Mouse (Mus musculus) lung, adult 2 months (tissue): ENCODE data around the gene Lat2. TPM values are rescaled to one million over a fixed set of nuclear protein-coding genes. Genes with fewer than 3 reads are reported as not detected.
A peak's percentile ranks its signal among the peaks of the same experiment; 100 is the strongest.
"Not testable (repeated sequence)": the region's sequence is repeated elsewhere in the genome, so short reads cannot be mapped to it uniquely, and the experiment has no call there.

Experiments used
- DNase-seq: peaks from one replicate; pipeline ENCODE4 v3.0.0; 2022
- H3K4me1 ChIP-seq: fragments of 200-500 bp; 2 replicates; pipeline ENCODE4 v1.6.1; 2011; ENCODE audit warnings: low read length; ENCODE audit not compliant: control insufficient read depth, insufficient read depth
- H3K4me3 ChIP-seq: fragments of 200-500 bp; replicated peaks from 2 replicates; pipeline ENCODE3; 2011; ENCODE audit warnings: low read depth, mild to moderate bottlenecking, control low read depth, low read length; ENCODE audit errors: extremely low read depth
- CTCF ChIP-seq: fragments of 200-500 bp; IDR thresholded peaks from 2 replicates; pipeline ENCODE4 v1.5.1; 2011; ENCODE audit warnings: mild to moderate bottlenecking, low read length, control low read depth; ENCODE audit not compliant: insufficient read depth
- POLR2A ChIP-seq: fragments of 200-500 bp; IDR thresholded peaks from 2 replicates; pipeline ENCODE4 v1.6.1; 2011; ENCODE audit warnings: low read depth, mild to moderate bottlenecking, control low read depth, low read length, borderline replicate concordance; ENCODE audit errors: extremely low read depth
- WGBS: fragments of 180-500 bp; shearing (Covaris S2); methylation state at CpG from one replicate; pipeline ENCODE4 v1.1.7; 2018; 5-methylcytosine and 5-hydroxymethylcytosine counted together
- polyA plus RNA-seq: library from polyadenylated mRNA; depleted of rRNA; stranded (reverse); fragments of >200 nt; gene quantifications from 2 replicates; pipeline ENCODE4 v1.2.3, GENCODE M21; 2012; rRNA removed

The Lat2 gene
- 8.0 and 8.4 TPM in 2 replicates for polyA plus RNA-seq

DNA sequence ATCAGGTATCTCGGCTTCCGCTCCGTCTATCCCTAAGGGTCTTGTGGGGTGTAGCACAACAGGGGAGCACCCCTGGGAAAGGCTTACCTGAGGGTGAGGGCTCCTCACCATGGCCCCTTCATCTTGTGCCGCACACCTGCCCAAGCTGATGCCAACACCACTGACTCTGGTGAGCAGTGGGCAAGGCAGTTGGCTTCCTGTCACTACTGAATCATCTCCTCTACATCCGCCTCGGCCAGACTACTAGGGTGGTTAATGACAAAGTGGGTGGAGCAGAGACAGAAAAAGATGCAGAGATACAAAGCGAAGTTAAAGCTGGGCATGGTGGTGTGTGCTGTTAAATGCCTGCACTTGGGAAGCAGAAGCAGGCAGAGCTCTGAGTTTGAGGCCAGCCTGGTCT is at the start of gene Lat2:
Lat2 (minus strand) TSS at position 224 of the 400 bp plus-strand sequence.
- 66% methylated on average over 7 of the region's 7 CpGs for WGBS
- TF ChIP-seq CTCF, result no peak
- no peak for TF ChIP-seq POLR2A
- Histone ChIP-seq H3K4me1 (no peaks in the 10 kb centered on the region), H3K4me3 (no peak within 1 kb of the TSS)
- no peak for DNase-seq

GRCm38 (mm10) chr5:134656708-134657107 is 41.9 kb upstream of the Lat2 start:
- no peak for TF ChIP-seq CTCF
- WGBS, result 87% methylated on average over 4 of the region's 4 CpGs
- DNase-seq, result no peak
- Histone ChIP-seq H3K4me1 (peaks cover 2% of the 10 kb centered on the region; the same call in 1 of the 2 replicates), H3K4me3 (no peak overlapping the region)

GRCm38 (mm10) chr5:134652015-134652414 is 37.2 kb upstream of the Lat2 start:
- DNase-seq, result peak; percentile 72
- no peak for TF ChIP-seq POLR2A
- TF ChIP-seq CTCF, result no peak
- Histone ChIP-seq H3K4me1 (peaks cover 6% of the 10 kb centered on the region; the same call in 1 of the 2 replicates), H3K4me3 (no peak overlapping the region)
- 20% methylated on average over 7 of the region's 7 CpGs for WGBS

- DNase-seq, result peak; percentile 65
Measured at GRCm38 (mm10) chr5:134650926-134651325, 36.1 kb upstream of the Lat2 start.

DNA sequence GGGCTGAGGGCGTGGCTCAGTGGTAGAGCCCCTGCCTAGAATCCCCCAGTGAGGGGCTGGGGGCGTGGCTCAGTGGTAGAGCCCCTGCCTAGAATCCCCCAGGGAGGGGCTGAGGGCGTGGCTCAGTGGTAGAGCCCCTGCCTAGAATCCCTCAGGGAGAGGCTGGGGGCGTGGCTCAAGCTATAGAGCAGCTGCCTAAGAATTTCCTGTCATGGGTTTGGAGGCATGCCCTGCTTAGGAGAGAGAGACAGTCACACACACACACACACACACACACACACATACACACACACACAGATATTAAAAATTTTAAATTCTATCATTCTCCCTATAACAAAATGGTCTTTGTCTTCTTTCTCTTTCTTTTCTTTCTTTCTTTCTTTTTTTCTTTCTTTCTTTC is 34.2 kb upstream of the Lat2 start:
- peaks cover 15% of the 10 kb centered on the region for H3K4me1 ChIP-seq
- not testable (repeated sequence) for H3K4me3 ChIP-seq, DNase-seq
- 70% methylated on average over 4 of the region's 4 CpGs for WGBS

More at GRCm38 (mm10) chr5:134650926-134651325, 36.1 kb upstream of the Lat2 start:
- TF ChIP-seq POLR2A (no peak), CTCF (peak; percentile 76)
- 45% methylated on average over 5 of the region's 5 CpGs for WGBS
- Histone ChIP-seq H3K4me3 (no peak overlapping the region), H3K4me1 (peaks cover 6% of the 10 kb centered on the region; the same call in 1 of the 2 replicates)

DNA sequence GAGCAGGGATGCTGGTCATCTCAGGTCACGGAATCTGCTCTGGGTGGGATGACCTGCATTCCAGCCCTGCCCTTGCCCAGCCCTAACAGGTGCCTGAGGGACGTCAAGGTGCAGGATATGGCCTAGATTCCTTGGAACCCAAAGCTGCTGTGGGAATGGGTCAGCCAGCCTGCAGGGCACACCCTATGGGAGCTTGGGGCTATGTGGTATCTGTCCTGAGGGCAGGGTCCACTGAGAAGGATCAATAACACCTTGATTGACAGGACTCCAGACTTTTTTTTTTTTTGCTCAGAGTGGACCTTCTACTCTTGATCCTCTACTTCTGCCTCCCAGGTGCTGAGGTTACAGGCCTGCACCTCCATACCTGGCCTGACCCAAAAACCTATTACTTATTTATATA is 32.6 kb upstream of the Lat2 start:
- Histone ChIP-seq H3K4me1 (peaks cover 18% of the 10 kb centered on the region), H3K4me3 (no peak overlapping the region)
- 87% methylated on average over 2 of the region's 2 CpGs for WGBS
- TF ChIP-seq POLR2A, result no peak
- no peak for TF ChIP-seq CTCF
- DNase-seq, result no peak

DNA sequence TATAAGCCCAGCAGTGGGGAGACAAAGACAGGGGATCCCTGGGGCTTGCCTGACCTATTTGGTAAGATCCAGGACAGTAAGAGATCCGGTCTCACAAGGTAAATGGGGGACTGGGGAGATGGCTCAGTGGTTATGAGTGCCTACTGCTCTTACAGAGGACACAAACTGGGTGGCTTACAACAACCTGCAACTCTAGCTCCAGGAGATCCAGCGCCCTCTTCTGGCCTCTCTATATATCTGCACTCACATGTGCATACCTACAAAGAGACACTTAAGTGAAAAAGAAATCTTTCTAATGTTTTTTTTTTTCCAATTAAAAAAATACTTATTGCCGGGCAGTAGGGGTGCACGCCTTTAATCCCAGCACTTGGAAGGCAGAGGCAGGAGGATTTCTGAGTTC is 31.6 kb upstream of the Lat2 start:
- Histone ChIP-seq H3K4me3 (no peak overlapping the region), H3K4me1 (peaks cover 16% of the 10 kb centered on the region)
- TF ChIP-seq POLR2A (no peak), CTCF (no peak)
- WGBS, result 76% methylated on average over 4 of the region's 4 CpGs
- DNase-seq, result no peak

- Histone ChIP-seq H3K4me1 (peaks cover 18% of the 10 kb centered on the region), H3K4me3 (no peak overlapping the region)
- peak; percentile 59 for DNase-seq
- 17% methylated on average over 8 of the region's 8 CpGs for WGBS
- TF ChIP-seq CTCF (no peak), POLR2A (peak; percentile 51; the same call in 1 of the 2 replicates)
Measured at GRCm38 (mm10) chr5:134644643-134645118, 29.9 kb upstream of the Lat2 start.

GRCm38 (mm10) chr5:134644121-134644520 is 29.3 kb upstream of the Lat2 start:
- TF ChIP-seq POLR2A (no peak), CTCF (peak; percentile 26; the same call in 1 of the 2 replicates)
- no peak for DNase-seq
- Histone ChIP-seq H3K4me3 (no peak overlapping the region), H3K4me1 (peaks cover 22% of the 10 kb centered on the region)
- 41% methylated on average over 1 of the region's 1 CpGs for WGBS

DNA sequence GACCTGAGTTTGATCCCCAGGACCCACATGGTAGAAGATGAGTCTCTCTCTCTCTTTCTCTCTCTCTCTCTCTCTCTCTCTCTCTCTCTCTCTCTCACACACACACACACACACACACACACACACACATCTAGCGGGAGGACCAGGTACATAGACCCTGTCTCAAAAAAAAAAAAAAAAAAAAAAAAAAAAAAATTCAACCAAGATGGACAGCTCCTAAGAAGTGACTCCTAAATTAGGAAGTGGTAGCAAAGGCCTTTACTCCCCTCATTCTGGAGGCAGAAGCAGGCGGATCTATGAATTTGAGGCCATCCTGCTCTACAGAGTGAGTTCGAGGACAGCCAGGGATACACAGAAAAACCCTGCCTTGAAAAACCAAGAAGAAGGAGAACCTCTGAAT is 25.5 kb upstream of the Lat2 start:
- Histone ChIP-seq H3K4me1 (peaks cover 30% of the 10 kb centered on the region), H3K4me3 (no peak overlapping the region)
- WGBS, result 91% methylated on average over 2 of the region's 3 CpGs
- no peak for DNase-seq
- TF ChIP-seq CTCF, result no peak
- no peak for TF ChIP-seq POLR2A

- Histone ChIP-seq H3K4me1 (peaks cover 31% of the 10 kb centered on the region), H3K4me3 (peak within 1 kb of the TSS; percentile 85)
- TF ChIP-seq POLR2A, result peak; percentile 96
- TF ChIP-seq CTCF, result no peak
- peak; percentile 95 for DNase-seq
- WGBS, result under 1% methylated on average over 52 of the region's 52 CpGs
Measured at GRCm38 (mm10) chr5:134639269-134639682, 24.5 kb upstream of the Lat2 start, which contains the start of gene Eif4h. TSS of gene Eif4h (minus strand) at chr5:134639490.
